Mouse (Mus musculus) heart, postnatal 0 days (tissue): ENCODE results near the gene Xab2.

ENCODE experiments used
- CTCF ChIP-seq: IDR thresholded peaks from 2 replicates; pipeline ENCODE4 v1.5.1; 2016; ENCODE audit warnings: antibody characterized with exemption, control low read depth, low read depth
- EP300 ChIP-seq: IDR thresholded peaks from 2 replicates; pipeline ENCODE4 v1.6.1; 2016; ENCODE audit warnings: antibody characterized with exemption, low read depth

- TF ChIP-seq EP300 (no peak), CTCF (peak; percentile 58)
Measured at GRCm38 (mm10) chr8:3628014-3628413, 6.9 kb upstream of the Xab2 start.
